Mouse (Mus musculus): ENCODE data around the gene Rsbn1l.

DNA sequence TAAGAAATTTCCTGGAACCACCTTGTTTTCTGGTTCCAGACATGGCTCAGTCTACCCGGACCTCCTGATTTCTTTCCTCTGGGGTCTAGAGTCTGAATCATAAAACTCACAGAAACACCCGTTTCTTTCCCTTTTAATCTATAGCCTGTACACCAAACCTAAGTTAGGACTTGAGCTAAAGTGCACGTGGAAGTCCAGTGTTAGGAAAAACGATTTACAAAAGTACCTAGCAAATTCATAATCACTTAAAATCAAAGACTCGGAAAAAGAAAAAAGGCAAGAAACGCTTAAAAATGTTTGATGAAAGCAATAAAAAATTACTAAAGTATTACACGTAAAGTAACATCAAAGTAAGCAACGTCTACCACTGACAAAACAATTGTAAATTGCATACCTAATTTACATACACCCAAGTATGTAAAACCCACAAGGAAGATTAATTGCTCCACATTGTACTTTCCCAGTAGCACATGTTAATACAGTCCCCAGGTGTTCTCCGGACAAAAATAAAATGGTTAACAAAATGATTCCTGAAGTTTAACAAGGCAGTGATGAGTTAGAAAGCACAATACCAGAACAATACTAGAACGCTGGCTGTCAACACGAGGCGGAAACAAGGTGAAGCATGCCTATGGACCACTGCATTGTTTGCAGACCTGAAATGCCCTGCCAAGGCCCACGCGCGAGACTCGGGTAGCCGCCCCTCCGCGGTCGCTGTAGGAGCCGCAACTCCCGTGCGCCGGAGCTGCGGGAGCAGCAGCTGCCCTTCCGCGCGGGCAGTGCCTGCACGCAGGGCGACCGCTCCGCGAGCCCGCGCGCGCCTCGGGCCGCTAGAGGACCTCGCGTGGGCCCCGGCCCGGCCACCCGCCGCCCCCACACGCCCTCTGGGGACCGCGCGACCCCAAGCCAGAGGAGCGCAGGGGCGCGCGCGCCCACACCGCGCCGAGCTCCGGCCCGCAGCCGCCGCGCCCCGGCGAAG, 75.1 kb downstream of the Rsbn1l start:
- no peak for TF ChIP-seq GATA1 (IDR thresholded peaks at IDR 0.05; ENCODE audit: low read length)
- no peak for TF ChIP-seq TAL1 (IDR thresholded peaks at IDR 0.05; ENCODE audit: low read length)
